In genomic region chr8:111352289-111352688, GRCm38 (mm10) we compare ENCODE assay signal across 23 mouse cellular contexts. TPM values are rescaled to one million over a fixed set of nuclear protein-coding genes. Genes with fewer than 3 reads are reported as not detected.
"Had no signal": no experiment of that assay in that cellular context is flagged by ENCODE, and none has a peak within 500 bp of the region (broad histone marks: within the 10 kb centered on the region; RNA-seq: fewer than 3 reads in every experiment).

No protein-coding gene starts in this region.

- H3K36me3 ChIP-seq: lung, embryonic 15.5 days; midbrain, embryonic 10.5 days; midbrain, embryonic 12.5 days; neural tube, embryonic 13.5 days; neural tube, embryonic 15.5 days had no signal

- H3K9ac ChIP-seq: liver, postnatal 0 days; lung, embryonic 15.5 days; midbrain, embryonic 12.5 days; neural tube, embryonic 13.5 days; neural tube, embryonic 15.5 days had no signal

- H3K4me3 ChIP-seq: lung, embryonic 15.5 days; midbrain, embryonic 10.5 days; midbrain, embryonic 12.5 days; myocyte; neural tube, embryonic 13.5 days; neural tube, embryonic 15.5 days had no signal

- H3K9me3 ChIP-seq: lung, embryonic 15.5 days; midbrain, embryonic 10.5 days; midbrain, embryonic 12.5 days; neural tube, embryonic 13.5 days; neural tube, embryonic 15.5 days had no signal

- DNase-seq: liver, postnatal 0 days; lung, adult 2 months; lung, postnatal 14 days; lung, postnatal 36 days; midbrain, embryonic 14.5 days; retina, postnatal 1 day; right cerebral cortex, postnatal 14 days; spleen, adult 18-20 months; thymus, adult 18-20 months; thymus, postnatal 14 days; thymus, postnatal 36 days had no signal

- ATAC-seq: liver, postnatal 0 days; lung, postnatal 0 days; midbrain, embryonic 16.5 days had no signal

- H3K27ac ChIP-seq: lung, embryonic 15.5 days; macrophage; midbrain, embryonic 10.5 days; midbrain, embryonic 12.5 days; neural tube, embryonic 13.5 days; neural tube, embryonic 15.5 days had no signal

- H3K27me3 ChIP-seq: lung, embryonic 15.5 days; midbrain, embryonic 12.5 days; neural tube, embryonic 13.5 days; neural tube, embryonic 15.5 days had no signal

- H3K4me2 ChIP-seq: lung, embryonic 15.5 days; midbrain, embryonic 12.5 days; neural tube, embryonic 13.5 days; neural tube, embryonic 15.5 days had no signal

- H3K4me1 ChIP-seq: lung, embryonic 15.5 days; midbrain, embryonic 10.5 days; midbrain, embryonic 12.5 days; neural tube, embryonic 13.5 days; neural tube, embryonic 15.5 days had no signal

RNA-seq across cellular contexts. Expression of gene Fa2h, which starts 41.3 kb away (rescaled TPM):
- total RNA-seq: megakaryocyte, adult 5-6 weeks; megakaryocyte-erythroid progenitor cell, adult 5-6 weeks had no signal
- polyA plus RNA-seq: macrophage; neural tube, embryonic 11.5 days had no signal
